Mouse (Mus musculus): ENCODE results near the gene Eri3. TPM values are rescaled to one million over a fixed set of nuclear protein-coding genes. Genes with fewer than 3 reads are reported as not detected.

The Eri3 gene
- total RNA-seq, 2 experiments from 2014 or later: 36.0 to 75.6 TPM

- ATAC-seq (replicated peaks; ENCODE audit: poor library complexity): no peak
These were observed 163.3 kb downstream of the Eri3 start for GRCm38 (mm10) chr4:117713303-117714098.

Other genes starting within 250 kb of the Eri3 start
- 52.9 and 63.3 TPM in 2 replicates for gene Rnf220, start 53.3 kb upstream of the Eri3 start, total RNA-seq (2015)
- gene Rnf220, start 53.3 kb upstream of the Eri3 start, total RNA-seq (2017): 83.9 and 96.5 TPM in 2 replicates
- 13.8 and 19.3 TPM in 2 replicates for gene Dmap1, start 131.9 kb downstream of the Eri3 start, total RNA-seq (2015)
- 23.7 and 29.1 TPM in 2 replicates for gene Dmap1, start 131.9 kb downstream of the Eri3 start, total RNA-seq (2017)
- not detected in 2 replicates for gene Gm12845, start 174.0 kb downstream of the Eri3 start, total RNA-seq (2015)
- gene Gm12845, start 174.0 kb downstream of the Eri3 start, total RNA-seq (2017): not detected in 2 replicates
- gene Klf17, start 215.3 kb downstream of the Eri3 start, total RNA-seq (2015): not detected in 2 replicates
- gene Klf17, start 215.3 kb downstream of the Eri3 start, total RNA-seq (2017): not detected in 2 replicates

Measured in megakaryocyte progenitor cell, adult 5-6 weeks (primary cell).